8 mouse cellular contexts compared by ENCODE assay signal in genomic region chr10:59324311-59325165, GRCm38 (mm10). TPM values are rescaled to one million over a fixed set of nuclear protein-coding genes. Genes with fewer than 3 reads are reported as not detected.
DNase-seq lines count a peak whose midpoint lies in the region; ATAC-seq lines count a peak whose summit lies in the region.

No protein-coding gene starts in this region.

- H3K4me2 ChIP-seq in hindbrain, embryonic 13.5 days, result peak overlapping the region; percentile 89
- H3K4me2 ChIP-seq in liver, embryonic 13.5 days, result peak overlapping the region; percentile 92

- no peaks in the 10 kb centered on the region for H3K27me3 ChIP-seq in hindbrain, embryonic 13.5 days
- no peaks in the 10 kb centered on the region for H3K27me3 ChIP-seq in liver, embryonic 13.5 days

- DNase-seq in kidney, adult 18-20 months, result peak; percentile 12
- no peak for DNase-seq in kidney, adult 11 months
- peak; percentile 57 for DNase-seq in embryo, embryonic 10 days (ENCODE audit: low spot score)
- no peak for DNase-seq in liver, embryonic 13.5 days
- DNase-seq in retina, embryonic 14.5 days (ENCODE audit: low spot score), result peak; percentile 42
- no peak for DNase-seq in layer of hippocampus, adult 11-12 months (ENCODE audit: low spot score)
- no peak for DNase-seq in layer of hippocampus, postnatal 14 days (ENCODE audit: low spot score in 2 of 2)

- H3K9me3 ChIP-seq in hindbrain, embryonic 13.5 days, result no peaks in the 10 kb centered on the region
- H3K9me3 ChIP-seq in liver, embryonic 13.5 days (replicated peaks), result no peaks in the 10 kb centered on the region

- no peaks in the 10 kb centered on the region for H3K36me3 ChIP-seq in hindbrain, embryonic 13.5 days
- H3K36me3 ChIP-seq in liver, embryonic 13.5 days, result no peaks in the 10 kb centered on the region

- ATAC-seq in hindbrain, embryonic 13.5 days (ENCODE audit: low FRiP score), result no peak
- no peak for ATAC-seq in liver, embryonic 13.5 days (ENCODE audit: low read depth)

- H3K9ac ChIP-seq in hindbrain, embryonic 13.5 days, result peak overlapping the region; percentile 91
- H3K9ac ChIP-seq in liver, embryonic 13.5 days, result peak overlapping the region; percentile 92

- H3K4me3 ChIP-seq in hindbrain, embryonic 13.5 days, result peak overlapping the region; percentile 81
- peak overlapping the region; percentile 87 for H3K4me3 ChIP-seq in liver, embryonic 13.5 days (replicated peaks)

- H3K27ac ChIP-seq in hindbrain, embryonic 13.5 days, result peak overlapping the region; percentile 97
- H3K27ac ChIP-seq in liver, embryonic 13.5 days, result peak overlapping the region; percentile 90

- 17% methylated on average over 15 of the region's 15 CpGs for WGBS in hindbrain, embryonic 13.5 days
- WGBS in liver, embryonic 13.5 days (ENCODE audit: insufficient replicate concordance), result 17% methylated on average over 15 of the region's 15 CpGs

- H3K4me1 ChIP-seq in hindbrain, embryonic 13.5 days (replicated peaks), result peaks cover 22% of the 10 kb centered on the region
- H3K4me1 ChIP-seq in liver, embryonic 13.5 days (replicated peaks), result peaks cover 40% of the 10 kb centered on the region

RNA-seq across cellular contexts. Expression of gene P4ha1, which starts 1.4 kb away (rescaled TPM):
- 28.7 and 29.9 TPM in 2 replicates for polyA plus RNA-seq in hindbrain, embryonic 13.5 days (2015; fragmentation: Nextera tagmentation; extraction: Ambion mirVana)
- polyA plus RNA-seq in liver, embryonic 13.5 days (2015; fragmentation: Nextera tagmentation; extraction: Ambion mirVana), result 13.9 and 16.9 TPM in 2 replicates
- total RNA-seq in layer of hippocampus, postnatal 14 days (2021), result 10 to 100 TPM; 33.5 to 39.5 TPM

Comparison
In these comparisons a context has a peak if more than half of its experiments do, and no peak if none do; other contexts are left out.
1. DNase-seq: peak in kidney, adult 18-20 months (single experiment), embryo, embryonic 10 days (single experiment) and retina, embryonic 14.5 days (single experiment); none in kidney, adult 11 months (single experiment), liver, embryonic 13.5 days (single experiment), layer of hippocampus, adult 11-12 months (single experiment) and layer of hippocampus, postnatal 14 days (0 of 2).